18 mouse cellular contexts compared by ENCODE assay signal in the genomic region with DNA sequence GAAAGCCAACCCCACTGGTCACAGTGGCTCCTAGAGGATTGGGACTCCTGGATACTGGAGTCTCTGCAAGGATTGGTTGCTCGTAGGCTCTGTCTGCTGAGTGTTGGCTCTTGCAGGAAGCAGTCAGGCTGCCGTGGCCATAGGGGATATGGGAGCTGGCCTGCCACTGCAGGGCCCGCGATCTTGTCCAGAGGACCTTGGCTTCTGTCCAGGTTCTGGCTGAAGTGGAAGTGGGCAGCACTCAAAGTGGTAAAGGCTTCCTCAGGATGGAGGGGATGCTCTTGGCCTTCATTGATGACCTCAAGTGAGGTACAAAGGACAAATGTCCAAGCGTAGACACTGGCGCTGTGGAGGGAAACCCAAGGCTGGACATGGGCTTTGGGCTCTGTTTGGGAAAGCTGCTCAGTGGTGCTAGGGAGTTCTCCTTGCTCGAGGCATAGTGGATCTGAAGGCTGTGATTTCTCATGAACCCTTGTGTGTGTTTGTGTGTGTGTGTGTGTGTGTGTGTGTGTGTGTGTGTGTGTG. TPM values are rescaled to one million over a fixed set of nuclear protein-coding genes. Genes with fewer than 3 reads are reported as not detected.
DNase-seq lines count a peak whose midpoint lies in the region; ATAC-seq and TF ChIP-seq lines count a peak whose summit lies in the region.
"Had no signal": no experiment of that assay in that cellular context is flagged by ENCODE, and none has a peak within 500 bp of the region (broad histone marks: within the 10 kb centered on the region; RNA-seq: fewer than 3 reads in every experiment).

No protein-coding gene starts in this region.

- H3K27ac ChIP-seq in heart, postnatal 0 days (ENCODE audit: low read depth) = no peak overlapping the region
- H3K27ac ChIP-seq in thymus, adult 2 months (ENCODE audit: control insufficient read depth, insufficient read depth, low read length) = no peak overlapping the region
- H3K27ac ChIP-seq: limb, embryonic 10.5 days; liver, embryonic 14.5 days; stomach, embryonic 15.5 days had no signal

- DNase-seq in adrenal gland, adult 2 months = peak; percentile 28
- DNase-seq in adrenal gland, postnatal 4 days (ENCODE audit: low spot score in 2 of 2) = no peak
- no peak for DNase-seq in heart, postnatal 0 days (ENCODE audit: low spot score)
- DNase-seq in heart, adult 18-20 months = no peak
- peak; percentile 61 for DNase-seq in testis, postnatal 10 days (ENCODE audit: low spot score)
- DNase-seq in testis, postnatal 14 days (ENCODE audit: low spot score) = no peak
- DNase-seq in embryo, embryonic 9.5 days (ENCODE audit: extremely low spot score) = no peak
- no peak for DNase-seq in thymus, adult 2 months
- DNase-seq: embryo, embryonic 11 days; layer of hippocampus, adult 9-11 months had no signal

- H3K4me1 ChIP-seq in heart, postnatal 0 days (ENCODE audit: control insufficient read depth, insufficient read depth) = peaks cover 9% of the 10 kb centered on the region
- peaks cover 24% of the 10 kb centered on the region for H3K4me1 ChIP-seq in thymus, adult 2 months (replicated peaks; ENCODE audit: control insufficient read depth, insufficient read depth, low read length)

- 31% methylated on average over 7 of the region's 7 CpGs for WGBS in heart, postnatal 0 days
- WGBS in thymus, adult 2 months = 93% methylated on average over 7 of the region's 7 CpGs

- H3K9me3 ChIP-seq in heart, postnatal 0 days (replicated peaks; ENCODE audit: control insufficient read depth, low read length) = no peaks in the 10 kb centered on the region
- H3K9me3 ChIP-seq: limb, embryonic 10.5 days; stomach, embryonic 15.5 days had no signal

- peak; percentile 19; the same call in 1 of the 2 replicates for ATAC-seq in heart, postnatal 0 days (ENCODE audit: insufficient read depth, low read depth)

- TF ChIP-seq EP300 in heart, postnatal 0 days (IDR thresholded peaks at IDR 0.05; ENCODE audit: low read depth) = no peak

- no peak overlapping the region for H3K4me2 ChIP-seq in heart, postnatal 0 days (ENCODE audit: low read depth, low read length)
- H3K4me2 ChIP-seq: stomach, embryonic 15.5 days had no signal

- no peak overlapping the region for H3K4me3 ChIP-seq in heart, postnatal 0 days (ENCODE audit: low read depth, low read length)
- no peak overlapping the region for H3K4me3 ChIP-seq in thymus, adult 2 months (ENCODE audit: control insufficient read depth, insufficient read depth, low read length)
- H3K4me3 ChIP-seq: limb, embryonic 10.5 days; myocyte; stomach, embryonic 15.5 days had no signal

- TF ChIP-seq CTCF in heart, postnatal 0 days (IDR thresholded peaks at IDR 0.05; ENCODE audit: low read depth) = no peak
- TF ChIP-seq CTCF in thymus, adult 2 months (IDR thresholded peaks at IDR 0.05; ENCODE audit: borderline replicate concordance, control insufficient read depth, extremely low read depth, insufficient read depth, low read length, poor library complexity) = no peak

- H3K36me3 ChIP-seq in heart, postnatal 0 days (replicated peaks; ENCODE audit: control insufficient read depth, insufficient read depth, low read length) = peaks cover 8% of the 10 kb centered on the region
- peaks cover 51% of the 10 kb centered on the region for H3K36me3 ChIP-seq in thymus, adult 2 months (ENCODE audit: control insufficient read depth, insufficient read depth, low read length)

- no peak for TF ChIP-seq POLR2A in thymus, adult 2 months (IDR thresholded peaks at IDR 0.05; ENCODE audit: control insufficient read depth, extremely low read depth, insufficient read depth, low read length, poor library complexity)

- no peak overlapping the region for H3K9ac ChIP-seq in heart, postnatal 0 days (replicated peaks; ENCODE audit: low read depth, low read length)
- H3K9ac ChIP-seq: liver, embryonic 14.5 days; stomach, embryonic 15.5 days had no signal

- no peaks in the 10 kb centered on the region for H3K27me3 ChIP-seq in heart, postnatal 0 days (ENCODE audit: control insufficient read depth, insufficient read depth, low read length)
- no peaks in the 10 kb centered on the region for H3K27me3 ChIP-seq in thymus, adult 2 months (ENCODE audit: control insufficient read depth, insufficient read depth, low read length)
- H3K27me3 ChIP-seq: stomach, embryonic 15.5 days had no signal

RNA-seq across cellular contexts. Expression of gene Cd5, which starts 20.5 kb away (rescaled TPM):
- total RNA-seq in adrenal gland, adult 2 months (2021) = under 1 TPM; 0.10 to 0.14 TPM
- 0.15 and 0.26 TPM in 2 replicates for polyA plus RNA-seq in adrenal gland, adult 2 months (2012; rRNA removed)
- total RNA-seq in adrenal gland, postnatal 4 days (2021) = under 1 TPM; 0.22 to 0.34 TPM
- 3.2 TPM in 1 of 2 replicates, not detected in the other for total RNA-seq in heart, postnatal 0 days (2014; rRNA removed; ENCODE audit: low replicate concordance)
- polyA plus RNA-seq in heart, postnatal 0 days (2015; fragmentation: Nextera tagmentation; extraction: Ambion mirVana) = 0.12 and 0.23 TPM in 2 replicates
- 1 to 10 TPM in 1 of 2 experiments, not detected in 1; 1.1 TPM for total RNA-seq in heart, adult 18-20 months (2021)
- polyA plus RNA-seq in thymus, adult 2 months (2012; rRNA removed) = 250 and 282 TPM in 2 replicates
- total RNA-seq: ES-E14 had no signal
- polyA plus RNA-seq: myocyte had no signal

RNA-seq across cellular contexts. Expression of gene Vps37c, which starts 29.8 kb away (rescaled TPM):
- total RNA-seq in adrenal gland, adult 2 months (2021) = 10 to 100 TPM; 22.1 to 23.3 TPM
- polyA plus RNA-seq in adrenal gland, adult 2 months (2012; rRNA removed) = 46.4 and 65.5 TPM in 2 replicates
- total RNA-seq in adrenal gland, postnatal 4 days (2021) = 10 to 100 TPM; 27.0 to 28.6 TPM
- total RNA-seq in heart, postnatal 0 days (2014; rRNA removed; ENCODE audit: low replicate concordance) = 25.5 and 42.1 TPM in 2 replicates
- 22.2 and 23.0 TPM in 2 replicates for polyA plus RNA-seq in heart, postnatal 0 days (2015; fragmentation: Nextera tagmentation; extraction: Ambion mirVana)
- total RNA-seq in heart, adult 18-20 months (2021) = 10 to 100 TPM; 20.4 to 21.8 TPM
- polyA plus RNA-seq in thymus, adult 2 months (2012; rRNA removed) = 38.2 and 40.4 TPM in 2 replicates

RNA-seq across cellular contexts. Expression of gene Pga5, which starts 40.4 kb away (rescaled TPM):
- total RNA-seq in adrenal gland, adult 2 months (2021) = not detected
- not detected in 2 replicates for polyA plus RNA-seq in adrenal gland, adult 2 months (2012; rRNA removed)
- total RNA-seq in adrenal gland, postnatal 4 days (2021) = under 1 TPM in 1 of 2 experiments, not detected in 1; 0.56 TPM
- total RNA-seq in heart, postnatal 0 days (2014; rRNA removed; ENCODE audit: low replicate concordance) = not detected in 2 replicates
- not detected in 2 replicates for polyA plus RNA-seq in heart, postnatal 0 days (2015; fragmentation: Nextera tagmentation; extraction: Ambion mirVana)
- not detected for total RNA-seq in heart, adult 18-20 months (2021)
- 0.46 and 0.59 TPM in 2 replicates for polyA plus RNA-seq in thymus, adult 2 months (2012; rRNA removed)
- total RNA-seq: megakaryocyte-erythroid progenitor cell, adult 5-6 weeks had no signal
- polyA plus RNA-seq: kidney, embryonic 16.5 days; limb, embryonic 10.5 days; small intestine, adult 2 months had no signal

Comparison
In these comparisons a context has a peak if more than half of its experiments do, and no peak if none do; other contexts are left out.
1. DNase-seq: peak in adrenal gland, adult 2 months (single experiment) and testis, postnatal 10 days (single experiment); none in adrenal gland, postnatal 4 days (0 of 2), heart, postnatal 0 days (single experiment), heart, adult 18-20 months (0 of 2), testis, postnatal 14 days (single experiment), embryo, embryonic 9.5 days (single experiment) and thymus, adult 2 months (single experiment).